Mouse (Mus musculus) megakaryocyte, embryonic 14.5 days (primary cell): Measurements from ENCODE around the gene Sptbn4. TPM values are rescaled to one million over a fixed set of nuclear protein-coding genes. Genes with fewer than 3 reads are reported as not detected.

Experiments used
- H3K27me3 ChIP-seq: replicated peaks from 2 replicates; pipeline ENCODE3; 2012; ENCODE audit warnings: inconsistent platforms
- H3K36me3 ChIP-seq: replicated peaks from 2 replicates; pipeline ENCODE3; 2012; ENCODE audit warnings: low read length, inconsistent platforms, mixed read lengths
- H3K4me1 ChIP-seq: 2 replicates; pipeline ENCODE4 v1.6.1; 2012; ENCODE audit warnings: inconsistent platforms
- H3K4me3 ChIP-seq: replicated peaks from 2 replicates; pipeline ENCODE3; 2012; ENCODE audit warnings: moderate library complexity, mild to moderate bottlenecking, inconsistent platforms
- H3K9me3 ChIP-seq: 2 replicates; pipeline ENCODE4 v1.6.1; 2012; ENCODE audit warnings: inconsistent platforms
- FLI1 ChIP-seq: IDR thresholded peaks from 2 replicates; pipeline ENCODE4 v1.6.1; 2012; ENCODE audit warnings: low read length, inconsistent platforms, mixed read lengths
- GATA1 ChIP-seq: IDR thresholded peaks from 3 replicates; pipeline ENCODE4 v1.6.1; 2012; ENCODE audit warnings: mixed read lengths, low read length, inconsistent platforms, borderline replicate concordance
- polyA plus RNA-seq: library from polyadenylated mRNA; stranded (reverse); fragments of >175 nt; gene quantifications from 2 replicates; pipeline ENCODE4 v1.2.3, GENCODE M21; 2012; ENCODE audit warnings: low replicate concordance; ENCODE audit not compliant: insufficient read depth

The Sptbn4 gene
- polyA plus RNA-seq, 1 experiment = 0.27 TPM

- no peaks in the 10 kb centered on the region for H3K27me3 ChIP-seq
- no peak overlapping the region for H3K4me3 ChIP-seq
- peaks cover 70% of the 10 kb centered on the region for H3K36me3 ChIP-seq
- H3K9me3 ChIP-seq = no peaks in the 10 kb centered on the region
- TF ChIP-seq GATA1 (no peak), FLI1 (no peak)
- H3K4me1 ChIP-seq = peaks cover 80% of the 10 kb centered on the region
These were observed 7.8 kb upstream of the Sptbn4 start for GRCm38 (mm10) chr7:27455273-27455672.

DNA sequence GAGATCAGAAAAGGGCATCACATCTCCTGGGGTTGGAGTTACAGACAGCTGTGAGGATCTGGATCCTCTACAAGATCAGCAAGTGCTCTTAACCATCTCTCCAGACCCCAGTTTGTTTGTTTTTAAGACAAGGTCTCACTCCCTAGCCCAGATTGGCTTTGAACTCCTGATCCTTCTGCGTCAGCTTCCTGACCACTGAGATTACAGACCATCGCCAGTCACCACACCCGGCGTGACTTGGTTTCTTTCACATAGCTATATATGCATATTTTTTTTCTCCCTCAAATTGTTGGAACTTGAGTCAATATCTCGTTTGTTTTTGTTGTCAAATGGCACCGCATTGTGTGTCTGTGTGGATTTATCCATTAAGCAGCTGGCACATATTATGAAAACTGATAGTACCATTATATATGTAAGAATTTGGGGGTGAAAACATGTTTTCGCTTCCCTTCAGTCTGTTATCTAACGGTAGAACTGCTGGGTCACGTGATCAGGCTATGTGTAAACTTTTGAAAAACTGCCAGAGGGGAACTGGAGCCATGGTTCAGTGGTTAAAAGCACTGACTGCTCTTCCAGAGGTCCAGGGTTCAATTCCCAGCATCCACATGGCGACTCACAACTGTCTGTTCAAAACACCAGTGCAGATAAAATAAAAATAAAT is 7.1 kb upstream of the Sptbn4 start:
- Histone ChIP-seq H3K9me3 (no peaks in the 10 kb centered on the region), H3K36me3 (peaks cover 64% of the 10 kb centered on the region), H3K27me3 (no peaks in the 10 kb centered on the region), H3K4me1 (peaks cover 80% of the 10 kb centered on the region), H3K4me3 (no peak overlapping the region)
- TF ChIP-seq FLI1 = no peak
- TF ChIP-seq GATA1 = no peak

DNA sequence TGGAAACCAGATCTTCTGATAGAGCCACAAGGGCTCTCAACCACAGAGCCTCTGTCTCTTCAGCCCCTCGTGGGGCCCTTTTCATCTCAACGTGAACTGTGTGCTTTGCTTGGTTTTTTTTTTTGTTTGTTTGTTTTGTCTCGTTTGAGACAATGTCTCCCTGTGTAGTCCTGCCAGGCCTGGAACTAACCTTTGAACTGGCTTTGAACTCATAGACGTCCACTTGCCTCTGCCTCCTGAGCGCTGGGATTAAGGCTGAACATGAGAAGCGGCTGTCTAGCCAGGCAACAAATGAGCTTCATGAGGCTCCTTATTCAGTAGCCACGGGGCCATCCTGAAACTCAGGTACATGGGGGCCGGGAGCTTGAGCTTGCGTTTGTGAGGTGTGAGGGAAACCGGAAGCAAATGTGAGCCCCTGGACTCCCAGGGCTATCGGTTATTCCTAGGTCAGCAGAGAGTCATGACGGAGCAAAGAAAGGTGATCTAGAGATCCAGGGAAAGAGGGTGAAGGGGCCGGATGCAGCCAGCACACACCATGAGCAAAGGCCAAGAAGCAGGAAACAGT is 4.8 kb upstream of the Sptbn4 start:
- Histone ChIP-seq H3K4me3 (no peak overlapping the region), H3K4me1 (peaks cover 74% of the 10 kb centered on the region), H3K27me3 (no peaks in the 10 kb centered on the region), H3K9me3 (no peaks in the 10 kb centered on the region), H3K36me3 (peaks cover 47% of the 10 kb centered on the region)
- no peak for TF ChIP-seq GATA1
- TF ChIP-seq FLI1 = no peak

DNA sequence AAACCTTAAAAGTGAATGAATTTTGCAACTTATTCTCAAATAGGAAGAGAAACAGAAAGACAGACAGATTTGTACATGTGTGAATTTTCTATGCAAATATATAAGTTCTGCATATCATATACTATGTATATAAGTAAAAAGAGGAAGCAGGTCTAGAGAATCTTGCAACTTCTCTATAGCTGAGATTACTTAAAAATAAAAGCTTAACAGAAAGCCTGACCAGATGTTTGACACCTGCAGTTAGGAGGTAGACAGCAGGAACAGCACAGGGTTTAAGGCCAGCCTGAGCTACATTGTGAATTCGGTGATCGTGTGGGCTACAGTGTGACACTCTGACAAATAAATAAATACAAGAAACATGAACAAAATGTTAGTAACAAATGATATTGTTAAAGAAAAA is 3.9 kb upstream of the Sptbn4 start:
- Histone ChIP-seq H3K9me3 (no peaks in the 10 kb centered on the region), H3K4me3 (no peak overlapping the region), H3K4me1 (peaks cover 81% of the 10 kb centered on the region), H3K36me3 (peaks cover 40% of the 10 kb centered on the region), H3K27me3 (peaks cover 9% of the 10 kb centered on the region)
- TF ChIP-seq FLI1 (no peak), GATA1 (no peak)

GRCm38 (mm10) chr7:27449256-27449862 is 1.9 kb upstream of the Sptbn4 start:
- Histone ChIP-seq H3K36me3 (peaks cover 29% of the 10 kb centered on the region), H3K4me3 (peak overlapping the region; percentile 96), H3K4me1 (peaks cover 71% of the 10 kb centered on the region), H3K9me3 (peaks cover 4% of the 10 kb centered on the region; the same call in 1 of the 2 replicates), H3K27me3 (peaks cover 28% of the 10 kb centered on the region)
- TF ChIP-seq GATA1 = no peak
- TF ChIP-seq FLI1 = no peak

- no peak for TF ChIP-seq FLI1
- TF ChIP-seq GATA1 = no peak
- peaks cover 65% of the 10 kb centered on the region for H3K4me1 ChIP-seq
- peaks cover 31% of the 10 kb centered on the region for H3K27me3 ChIP-seq
These were observed 1.1 kb upstream of the Sptbn4 start for GRCm38 (mm10) chr7:27448421-27449206.

DNA sequence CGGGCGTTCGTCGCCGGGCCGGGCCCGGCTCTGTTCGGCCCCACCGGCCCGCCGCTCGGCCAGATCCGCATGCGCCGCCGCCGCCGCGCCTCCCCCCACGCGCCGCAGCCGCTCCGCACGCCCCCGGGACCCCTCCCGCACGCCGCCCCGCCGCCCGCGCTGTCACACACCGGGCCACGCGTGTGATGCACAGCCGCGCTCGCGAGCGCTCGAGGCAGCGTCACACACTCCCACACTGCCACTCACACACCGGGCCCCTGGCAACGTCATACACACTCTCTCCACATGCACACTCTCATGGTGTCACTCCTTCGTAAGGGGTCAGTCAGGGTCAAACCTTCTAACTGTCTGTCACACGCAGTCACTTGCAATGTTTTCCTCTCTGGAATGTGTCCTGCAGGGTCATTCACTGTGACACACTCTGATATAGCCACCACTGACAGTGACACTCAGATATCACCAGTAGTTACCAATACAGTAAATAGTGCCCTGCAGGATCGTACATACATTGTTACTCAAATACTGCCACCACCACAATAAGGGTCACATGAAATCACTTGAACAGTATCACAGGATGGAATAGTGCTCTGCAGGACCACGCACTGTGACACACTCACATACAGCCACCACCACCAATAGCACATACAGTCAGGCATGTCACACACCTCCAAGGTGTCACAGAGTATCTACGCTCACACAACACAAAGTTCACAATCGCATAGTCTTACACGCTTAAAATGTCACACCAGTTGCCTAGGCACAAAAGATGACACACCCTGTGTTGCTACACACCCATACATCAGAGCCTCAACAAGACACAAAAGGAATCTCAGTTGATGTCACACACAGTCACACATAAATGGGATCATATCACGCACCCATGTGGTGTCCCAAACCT is 716 bp downstream of the Sptbn4 start:
- TF ChIP-seq FLI1 = no peak
- TF ChIP-seq GATA1 = no peak
- H3K27me3 ChIP-seq = peaks cover 43% of the 10 kb centered on the region
- H3K4me1 ChIP-seq = peaks cover 54% of the 10 kb centered on the region
- peak overlapping the region; percentile 96 for H3K4me3 ChIP-seq
- peaks cover 7% of the 10 kb centered on the region; the same call in 1 of the 2 replicates for H3K9me3 ChIP-seq
- peaks cover 12% of the 10 kb centered on the region for H3K36me3 ChIP-seq

More at GRCm38 (mm10) chr7:27448421-27449206, 1.1 kb upstream of the Sptbn4 start:
- Histone ChIP-seq H3K36me3 (peaks cover 28% of the 10 kb centered on the region), H3K4me3 (peak overlapping the region; percentile 96), H3K9me3 (peaks cover 4% of the 10 kb centered on the region; the same call in 1 of the 2 replicates)

DNA sequence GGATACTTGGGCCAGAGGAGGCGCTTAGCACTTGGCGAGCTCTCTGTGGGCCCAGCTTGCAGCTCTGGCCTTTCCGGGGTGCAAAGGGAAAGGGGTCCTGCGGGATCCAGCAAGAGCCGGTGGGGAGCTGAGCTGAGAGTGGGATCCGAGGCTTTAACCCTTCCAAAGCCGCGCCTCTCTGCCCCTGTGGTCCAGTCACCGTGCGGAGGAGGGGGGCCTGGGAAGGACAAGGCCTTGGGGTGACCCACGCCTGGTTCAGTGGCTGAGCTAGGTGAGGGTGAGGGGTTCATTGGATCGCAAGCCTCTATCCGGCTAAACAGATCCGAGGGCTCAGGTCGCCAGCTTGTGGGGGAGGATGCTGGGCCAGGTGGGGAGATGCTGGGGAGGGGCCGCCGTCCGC is 1.4 kb downstream of the Sptbn4 start:
- Histone ChIP-seq H3K4me3 (peak overlapping the region; percentile 96), H3K9me3 (peaks cover 7% of the 10 kb centered on the region; the same call in 1 of the 2 replicates), H3K4me1 (peaks cover 49% of the 10 kb centered on the region), H3K36me3 (peaks cover 8% of the 10 kb centered on the region), H3K27me3 (peaks cover 43% of the 10 kb centered on the region)
- TF ChIP-seq GATA1 (no peak), FLI1 (no peak)

DNA sequence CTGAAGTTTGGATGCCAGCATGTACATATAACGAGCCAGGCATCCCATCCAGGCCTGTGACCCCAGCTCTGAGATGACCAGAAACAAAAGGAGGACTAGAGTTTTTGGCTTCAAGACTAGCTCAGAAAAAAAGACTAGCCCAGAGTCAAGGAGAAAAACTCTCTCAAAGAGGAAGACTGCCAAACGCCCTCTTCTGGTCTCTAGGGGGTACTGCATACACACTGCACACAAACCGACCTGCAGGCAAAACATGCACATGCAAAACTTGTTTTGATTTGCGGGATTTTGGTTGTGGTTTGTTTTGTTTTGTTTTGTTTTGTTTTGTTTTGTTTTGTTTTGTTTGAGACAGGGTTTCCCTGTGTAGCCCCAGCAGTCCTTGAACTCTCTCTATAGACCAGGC is 7.5 kb downstream of the Sptbn4 start:
- peaks cover 28% of the 10 kb centered on the region for H3K9me3 ChIP-seq
- peaks cover 42% of the 10 kb centered on the region for H3K27me3 ChIP-seq

More for the DNA sequence above, 7.5 kb downstream of the Sptbn4 start:
- TF ChIP-seq GATA1 = no peak
- TF ChIP-seq FLI1 = no peak
- no peak overlapping the region for H3K4me3 ChIP-seq
- H3K36me3 ChIP-seq = no peaks in the 10 kb centered on the region
- no peaks in the 10 kb centered on the region for H3K4me1 ChIP-seq
